In genomic region chr12:70555723-70556122, GRCm38 (mm10) we compare ENCODE assay signal across 13 mouse cellular contexts.
DNase-seq lines count a peak whose midpoint lies in the region; ATAC-seq lines count a peak whose summit lies in the region.
"Had no signal": no experiment of that assay in that cellular context is flagged by ENCODE, and none has a peak within 500 bp of the region (broad histone marks: within the 10 kb centered on the region; RNA-seq: fewer than 3 reads in every experiment).

No protein-coding gene starts in this region.

- no peak for ATAC-seq in heart, embryonic 13.5 days (ENCODE audit: extremely low read depth, insufficient number of reproducible peaks, low FRiP score, low TSS enrichment)
- ATAC-seq in inflammation-experienced regulatory T-cells, adult 6 months, result no peak
- ATAC-seq in forebrain, embryonic 16.5 days, result no peak

- no peaks in the 10 kb centered on the region for H3K27me3 ChIP-seq in heart, embryonic 13.5 days (replicated peaks)
- no peaks in the 10 kb centered on the region for H3K27me3 ChIP-seq in forebrain, embryonic 16.5 days (replicated peaks; ENCODE audit: control insufficient read depth, insufficient read depth, low read length)

- H3K27ac ChIP-seq in heart, embryonic 13.5 days (replicated peaks), result peak overlapping the region; percentile 70
- no peak overlapping the region for H3K27ac ChIP-seq in forebrain, embryonic 16.5 days (ENCODE audit: low read length)
- H3K27ac ChIP-seq: hindbrain, embryonic 14.5 days; midbrain, embryonic 12.5 days had no signal

- no peak overlapping the region for H3K4me2 ChIP-seq in heart, embryonic 13.5 days
- no peak overlapping the region for H3K4me2 ChIP-seq in forebrain, embryonic 16.5 days (ENCODE audit: low read length)
- H3K4me2 ChIP-seq: hindbrain, embryonic 14.5 days; midbrain, embryonic 12.5 days had no signal

- no peak overlapping the region for H3K4me3 ChIP-seq in heart, embryonic 13.5 days
- H3K4me3 ChIP-seq in forebrain, embryonic 16.5 days (replicated peaks; ENCODE audit: low read length), result no peak overlapping the region
- H3K4me3 ChIP-seq: erythroblast, embryonic 14.5 days; midbrain, embryonic 12.5 days had no signal

- H3K9ac ChIP-seq in heart, embryonic 13.5 days, result no peak overlapping the region
- no peak overlapping the region for H3K9ac ChIP-seq in forebrain, embryonic 16.5 days (replicated peaks; ENCODE audit: low read depth, low read length)
- H3K9ac ChIP-seq: hindbrain, embryonic 14.5 days; midbrain, embryonic 12.5 days had no signal

- DNase-seq in 3T3-L1 (ENCODE audit: low read depth, low spot score), result peak; percentile 77
- DNase-seq in brain, adult 2 months (ENCODE audit: low read depth, low spot score), result peak; percentile 49
- peak; percentile 50 for DNase-seq in lung, postnatal 14 days
- no peak for DNase-seq in right cerebral cortex, adult 18-20 months
- no peak for DNase-seq in cerebellum, adult 11-12 months
- DNase-seq: adrenal gland, adult 2 months; thymus, adult 2 months had no signal

- 18% methylated on average over 3 of the region's 3 CpGs for WGBS in heart, embryonic 13.5 days
- WGBS in forebrain, embryonic 16.5 days, result 65% methylated on average over 3 of the region's 3 CpGs

- no peaks in the 10 kb centered on the region for H3K36me3 ChIP-seq in heart, embryonic 13.5 days
- no peaks in the 10 kb centered on the region for H3K36me3 ChIP-seq in forebrain, embryonic 16.5 days (ENCODE audit: control insufficient read depth, insufficient read depth)
- H3K36me3 ChIP-seq: midbrain, embryonic 12.5 days had no signal

- no peaks in the 10 kb centered on the region for H3K9me3 ChIP-seq in heart, embryonic 13.5 days
- no peaks in the 10 kb centered on the region for H3K9me3 ChIP-seq in forebrain, embryonic 16.5 days (ENCODE audit: control insufficient read depth, low read length)
- H3K9me3 ChIP-seq: midbrain, embryonic 12.5 days had no signal

- peaks cover 29% of the 10 kb centered on the region for H3K4me1 ChIP-seq in heart, embryonic 13.5 days
- peaks cover 7% of the 10 kb centered on the region; the same call in 1 of the 2 replicates for H3K4me1 ChIP-seq in forebrain, embryonic 16.5 days (replicated peaks; ENCODE audit: control insufficient read depth, insufficient read depth, low read length)

Comparison
In these comparisons a context has a peak if more than half of its experiments do, and no peak if none do; other contexts are left out.
1. DNase-seq: peak in 3T3-L1 (single experiment), brain, adult 2 months (single experiment) and lung, postnatal 14 days (single experiment); none in right cerebral cortex, adult 18-20 months (single experiment) and cerebellum, adult 11-12 months (single experiment).